Comparison of ENCODE assay signal across 8 mouse cellular contexts in the genomic region with DNA sequence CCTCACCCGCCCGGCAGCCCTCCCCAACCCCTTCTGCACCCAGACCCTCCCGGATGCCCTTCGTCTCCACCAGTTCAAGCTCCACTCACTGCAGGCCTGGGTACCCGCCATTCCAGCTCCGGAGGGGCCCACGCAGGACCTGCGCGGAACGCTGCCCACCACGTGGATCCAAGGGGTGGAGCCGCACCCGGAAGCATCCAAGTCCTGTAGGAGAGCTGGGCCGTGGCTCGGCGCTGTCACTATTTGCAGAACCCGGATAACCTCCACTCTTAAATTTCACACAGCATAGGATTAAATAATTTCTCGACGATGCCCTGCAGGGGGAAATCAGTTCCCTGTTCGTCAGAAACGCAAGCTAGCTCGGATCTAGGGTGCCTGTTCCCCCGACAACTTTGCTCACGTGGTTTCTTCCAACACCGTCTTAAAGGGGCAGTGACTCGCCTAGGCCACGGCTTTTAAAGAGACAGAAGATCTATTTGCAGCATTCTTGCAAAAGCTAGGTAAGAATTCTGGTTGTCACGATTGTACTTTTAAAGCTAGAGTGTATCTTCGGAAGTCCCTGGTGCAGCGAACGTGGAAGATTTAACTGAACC. TPM values are rescaled to one million over a fixed set of nuclear protein-coding genes. Genes with fewer than 3 reads are reported as not detected.
DNase-seq lines count a peak whose midpoint lies in the region; ATAC-seq lines count a peak whose summit lies in the region.

A gene (minus strand): TSS at position 185 of the 593 bp plus-strand sequence.
A gene (plus strand): TSS at position 451 of the 593 bp plus-strand sequence.

- WGBS in heart, embryonic 14.5 days = 1% methylated on average over 31 of the region's 31 CpGs
- under 1% methylated on average over 31 of the region's 31 CpGs for WGBS in liver, embryonic 11.5 days
- under 1% methylated on average over 31 of the region's 31 CpGs for WGBS in stomach, embryonic 14.5 days

- peak; percentile 72 for ATAC-seq in erythroid progenitor cell, adult 5-6 weeks (replicated peaks; ENCODE audit: low FRiP score, poor library complexity, severe bottlenecking)
- no peak; the same call in 1 of the 2 replicates for ATAC-seq in heart, embryonic 14.5 days (ENCODE audit: insufficient number of reproducible peaks, insufficient read depth, low FRiP score, low read depth)
- peak; percentile 70 for ATAC-seq in liver, embryonic 11.5 days (replicated peaks; ENCODE audit: low FRiP score)
- peak; percentile 60 for ATAC-seq in stomach, embryonic 14.5 days (ENCODE audit: insufficient number of reproducible peaks, insufficient read depth, low FRiP score, low read depth)

- H3K27ac ChIP-seq in brown adipose tissue, adult 24 weeks (replicated peaks; ENCODE audit: low read depth, low read length) = peak within 1 kb of the TSS; percentile 92
- peak within 1 kb of the TSS; percentile 55 to 92 for H3K27ac ChIP-seq in heart, embryonic 14.5 days (replicated peaks in 1 of 2; ENCODE audit: control insufficient read depth in 1 of 2, insufficient read depth in 1 of 2, low read depth in 2 of 2, low read length in 2 of 2)
- peak within 1 kb of the TSS; percentile 59; the same call in 1 of the 2 replicates for H3K27ac ChIP-seq in liver, embryonic 11.5 days (ENCODE audit: low read depth, low read length)
- peak within 1 kb of the TSS; percentile 59 for H3K27ac ChIP-seq in stomach, embryonic 14.5 days (ENCODE audit: low read length)

- H3K4me1 ChIP-seq in brown adipose tissue, adult 24 weeks (ENCODE audit: control insufficient read depth, insufficient read depth, insufficient read length, low read length) = peaks cover 6% of the 10 kb centered on the region; the same call in 1 of the 2 replicates
- H3K4me1 ChIP-seq in heart, embryonic 14.5 days (ENCODE audit: control insufficient read depth in 2 of 2, insufficient read depth in 2 of 2, low read length in 2 of 2) = peaks cover 24 to 43% of the 10 kb centered on the region in 2 experiments
- peaks cover 33% of the 10 kb centered on the region for H3K4me1 ChIP-seq in liver, embryonic 11.5 days (replicated peaks; ENCODE audit: control insufficient read depth, insufficient read depth, low read length)
- peaks cover 20% of the 10 kb centered on the region for H3K4me1 ChIP-seq in stomach, embryonic 14.5 days (ENCODE audit: control insufficient read depth, insufficient read depth, low read length)

- H3K9ac ChIP-seq in heart, embryonic 14.5 days (ENCODE audit: low read length) = peak within 1 kb of the TSS; percentile 74
- H3K9ac ChIP-seq in liver, embryonic 11.5 days (ENCODE audit: low read depth, low read length) = peak within 1 kb of the TSS; percentile 73
- peak within 1 kb of the TSS; percentile 60 for H3K9ac ChIP-seq in stomach, embryonic 14.5 days (replicated peaks; ENCODE audit: low read depth, low read length)

- no peaks in the 10 kb centered on the region for H3K27me3 ChIP-seq in heart, embryonic 14.5 days (ENCODE audit: control insufficient read depth, insufficient read depth, low read length)
- peaks cover 4% of the 10 kb centered on the region; the same call in 1 of the 2 replicates for H3K27me3 ChIP-seq in liver, embryonic 11.5 days (replicated peaks; ENCODE audit: control insufficient read depth, insufficient read depth, low read length)
- no peaks in the 10 kb centered on the region for H3K27me3 ChIP-seq in stomach, embryonic 14.5 days (ENCODE audit: control insufficient read depth, insufficient read depth, low read length)

- peak within 1 kb of the TSS; percentile 86 for H3K4me3 ChIP-seq in brown adipose tissue, adult 24 weeks (ENCODE audit: insufficient read depth, low read depth, low read length)
- peak within 1 kb of the TSS; percentile 56 to 65 for H3K4me3 ChIP-seq in heart, embryonic 14.5 days (ENCODE audit: control insufficient read depth in 1 of 2, insufficient read depth in 1 of 2, low read depth in 1 of 2, low read length in 2 of 2)
- peak within 1 kb of the TSS; percentile 66 for H3K4me3 ChIP-seq in liver, embryonic 11.5 days (ENCODE audit: low read depth, low read length)
- H3K4me3 ChIP-seq in stomach, embryonic 14.5 days (ENCODE audit: low read depth, low read length) = peak within 1 kb of the TSS; percentile 82

- peak within 1 kb of the TSS; percentile 80 for H3K4me2 ChIP-seq in heart, embryonic 14.5 days (ENCODE audit: low read length)
- peak within 1 kb of the TSS; percentile 100 for H3K4me2 ChIP-seq in liver, embryonic 11.5 days
- peak within 1 kb of the TSS; percentile 96 for H3K4me2 ChIP-seq in stomach, embryonic 14.5 days (replicated peaks; ENCODE audit: low read depth, low read length)

- H3K36me3 ChIP-seq in heart, embryonic 14.5 days (ENCODE audit: control insufficient read depth, insufficient read depth, low read length) = peaks cover 33% of the 10 kb centered on the region
- H3K36me3 ChIP-seq in liver, embryonic 11.5 days (ENCODE audit: control insufficient read depth, insufficient read depth, low read length) = peaks cover 26% of the 10 kb centered on the region
- peaks cover 21% of the 10 kb centered on the region for H3K36me3 ChIP-seq in stomach, embryonic 14.5 days (ENCODE audit: control insufficient read depth, insufficient read depth, low read length)

- H3K9me3 ChIP-seq in heart, embryonic 14.5 days (ENCODE audit: control insufficient read depth, low read length) = no peaks in the 10 kb centered on the region
- no peaks in the 10 kb centered on the region for H3K9me3 ChIP-seq in liver, embryonic 11.5 days (ENCODE audit: control insufficient read depth, low read length)
- no peaks in the 10 kb centered on the region for H3K9me3 ChIP-seq in stomach, embryonic 14.5 days (ENCODE audit: control insufficient read depth, low read depth, low read length)

- peak; percentile 76 to 86 for DNase-seq in CD8-positive naive resting alpha-beta T cell, adult 2 months (ENCODE audit: low read depth in 2 of 2, low spot score in 2 of 2)
- DNase-seq in kidney, postnatal 10 days = peak; percentile 92
- DNase-seq in liver, embryonic 11.5 days (ENCODE audit: low spot score) = peak; percentile 88
- DNase-seq in naive thymus-derived CD4-positive, alpha-beta T cell, adult 2 months (ENCODE audit: low read depth) = peak; percentile 92

RNA-seq across cellular contexts. Expression of the first gene that starts in this region (rescaled TPM):
- polyA plus RNA-seq in brown adipose tissue, adult 24 weeks (2012; ENCODE audit: insufficient read depth, insufficient read length, missing spikeins) = 3.3 and 5.5 TPM in 2 replicates
- 2.1 and 3.6 TPM in 2 replicates for total RNA-seq in erythroid progenitor cell, adult 5-6 weeks (2015; ENCODE audit: low replicate concordance)
- total RNA-seq in erythroid progenitor cell, adult 5-6 weeks (2017; ENCODE audit: low replicate concordance) = 0.45 and 4.0 TPM in 2 replicates
- polyA plus RNA-seq in heart, embryonic 14.5 days (2014; fragmentation: Nextera tagmentation; extraction: Ambion mirVana) = 12.7 and 15.7 TPM in 2 replicates
- 28.7 and 30.2 TPM in 2 replicates for polyA plus RNA-seq in liver, embryonic 11.5 days (2014; fragmentation: Nextera tagmentation; extraction: Ambion mirVana)
- 20.5 and 23.9 TPM in 2 replicates for polyA plus RNA-seq in stomach, embryonic 14.5 days (2014; fragmentation: Nextera tagmentation; extraction: Ambion mirVana)

RNA-seq across cellular contexts. Expression of the second gene that starts in this region (rescaled TPM):
- polyA plus RNA-seq in brown adipose tissue, adult 24 weeks (2012; ENCODE audit: insufficient read depth, insufficient read length, missing spikeins) = 1.7 and 4.1 TPM in 2 replicates
- not detected in 2 replicates for total RNA-seq in erythroid progenitor cell, adult 5-6 weeks (2015; ENCODE audit: low replicate concordance)
- total RNA-seq in erythroid progenitor cell, adult 5-6 weeks (2017; ENCODE audit: low replicate concordance) = 0.64 and 1.7 TPM in 2 replicates
- polyA plus RNA-seq in heart, embryonic 14.5 days (2014; fragmentation: Nextera tagmentation; extraction: Ambion mirVana) = 15.2 and 15.4 TPM in 2 replicates
- 3.9 and 4.2 TPM in 2 replicates for polyA plus RNA-seq in liver, embryonic 11.5 days (2014; fragmentation: Nextera tagmentation; extraction: Ambion mirVana)
- 9.6 and 10.0 TPM in 2 replicates for polyA plus RNA-seq in stomach, embryonic 14.5 days (2014; fragmentation: Nextera tagmentation; extraction: Ambion mirVana)
